Mouse (Mus musculus) cerebellum, adult 11-12 months (tissue): ENCODE data around the gene Mrpl2.

ENCODE experiments used
- DNase-seq: peaks from one replicate; pipeline ENCODE4 v3.0.0; 2022

Mrpl2 gene

GRCm38 (mm10) chr17:46673850-46674529 lies 28.0 kb downstream of the Mrpl2 start, which contains the start of gene Rrp36:
Rrp36 (minus strand) TSS chr17:46674352.
- DNase-seq: peak; percentile 87

- peak; percentile 50 for DNase-seq
Observed at GRCm38 (mm10) chr17:46674530-46675283, 28.7 kb downstream of the Mrpl2 start.

GRCm38 (mm10) chr17:46678416-46678815 lies 32.4 kb downstream of the Mrpl2 start, which contains the start of gene Mea1:
Mea1 (plus strand) TSS chr17:46678793.
- DNase-seq: peak; percentile 64

- DNase-seq: peak; percentile 44
Observed at GRCm38 (mm10) chr17:46678911-46679310, 32.9 kb downstream of the Mrpl2 start.

- no peak for DNase-seq
Observed at GRCm38 (mm10) chr17:46679843-46680759, 34.1 kb downstream of the Mrpl2 start.

GRCm38 (mm10) chr17:46680760-46681373 lies 34.8 kb downstream of the Mrpl2 start, which contains the start of gene Klhdc3:
Klhdc3 (minus strand) TSS chr17:46680914.
- peak; percentile 99 for DNase-seq

GRCm38 (mm10) chr17:46681466-46682118 lies 35.6 kb downstream of the Mrpl2 start:
- DNase-seq: peak; percentile 60

- peak; percentile 55 for DNase-seq
Observed at GRCm38 (mm10) chr17:46682654-46683389, 36.8 kb downstream of the Mrpl2 start.

GRCm38 (mm10) chr17:46685913-46686312 lies 39.9 kb downstream of the Mrpl2 start:
- no peak for DNase-seq

GRCm38 (mm10) chr17:46690665-46691064 lies 44.6 kb downstream of the Mrpl2 start:
- DNase-seq: no peak

GRCm38 (mm10) chr17:46691390-46691789 lies 45.4 kb downstream of the Mrpl2 start:
- DNase-seq: no peak

GRCm38 (mm10) chr17:46694517-46695063 lies 48.6 kb downstream of the Mrpl2 start:
- no peak for DNase-seq

- DNase-seq: no peak
Observed at GRCm38 (mm10) chr17:46698515-46698914, 52.5 kb downstream of the Mrpl2 start.

GRCm38 (mm10) chr17:46699245-46699644 lies 53.2 kb downstream of the Mrpl2 start:
- no peak for DNase-seq
